Mouse (Mus musculus) liver, embryonic 14.5 days (tissue): ENCODE measurements around the gene Abr. TPM values are rescaled to one million over a fixed set of nuclear protein-coding genes. Genes with fewer than 3 reads are reported as not detected.
A peak's percentile ranks its signal among the peaks of the same experiment; 100 is the strongest.

Source experiments
- ATAC-seq: fragments of 200-750 bp; cut with Nextera tagmentation; 2 replicates; pipeline ENCODE4 v1.8.0; 2017; ENCODE audit warnings: moderate number of reproducible peaks, mild to moderate bottlenecking, moderate library complexity; ENCODE audit not compliant: insufficient read depth
- DNase-seq, 3 experiments: peaks; one replicate each; pipeline ENCODE4 v3.0.0-alpha.2; 2012 to 2013; ENCODE audit warnings: low read depth in 3 of 3, low spot score in 3 of 3
- H3K27ac ChIP-seq: fragments of 300-500 bp; sonication (generic); 2 replicates; pipeline ENCODE4 v1.5.1; 2014; ENCODE audit warnings: moderate library complexity, mild to moderate bottlenecking, control low read depth, inconsistent platforms
- H3K27me3 ChIP-seq: fragments of 300-500 bp; sonication (generic); 2 replicates; pipeline ENCODE4 v1.6.1; 2014; ENCODE audit warnings: mild to moderate bottlenecking, low read length, moderate library complexity; ENCODE audit not compliant: control insufficient read depth, insufficient read depth
- H3K36me3 ChIP-seq: fragments of 300-500 bp; sonication (generic); replicated peaks from 2 replicates; pipeline ENCODE4 v1.6.1; 2014; ENCODE audit warnings: low read depth; ENCODE audit not compliant: control insufficient read depth, insufficient read depth
- H3K4me1 ChIP-seq, 2 experiments: fragments of 200-500 bp in 1 of 2; fragments of 300-500 bp in 1 of 2; sonication (generic) in 1 of 2; replicated peaks; 2 replicates each; pipeline ENCODE4 v1.6.1; 2012 to 2014; ENCODE audit warnings: antibody characterized with exemption in 1 of 2, inconsistent platforms in 1 of 2, low read length in 1 of 2; ENCODE audit not compliant: control insufficient read depth in 2 of 2, insufficient read depth in 2 of 2
- H3K4me2 ChIP-seq: fragments of 300-500 bp; sonication (generic); 2 replicates; pipeline ENCODE4 v1.6.1; 2014; ENCODE audit warnings: low read depth, mild to moderate bottlenecking, control low read depth, moderate library complexity
- H3K4me3 ChIP-seq, 2 experiments: fragments of 200-500 bp in 1 of 2; fragments of 300-500 bp in 1 of 2; sonication (generic) in 1 of 2; 2 replicates each; pipeline ENCODE4 v1.5.1; 2012 to 2014; ENCODE audit warnings: low read depth in 2 of 2, low read length in 2 of 2, mild to moderate bottlenecking in 2 of 2, control low read depth in 1 of 2, inconsistent platforms in 1 of 2, moderate library complexity in 1 of 2; ENCODE audit not compliant: insufficient read depth in 1 of 2
- H3K9ac ChIP-seq: fragments of 300-500 bp; sonication (generic); replicated peaks from 2 replicates; pipeline ENCODE4 v1.6.1; 2014; ENCODE audit warnings: mild to moderate bottlenecking, control low read depth, moderate library complexity
- H3K9me3 ChIP-seq: fragments of 300-500 bp; sonication (generic); 2 replicates; pipeline ENCODE4 v1.6.1; 2016; ENCODE audit warnings: low read length, mixed read lengths; ENCODE audit not compliant: control insufficient read depth
- CTCF ChIP-seq: IDR thresholded peaks from 2 replicates; pipeline ENCODE4 v1.5.1; 2016; ENCODE audit warnings: antibody characterized with exemption, low read depth, control low read depth
- EP300 ChIP-seq: IDR thresholded peaks from 2 replicates; pipeline ENCODE4 v1.6.1; 2016; ENCODE audit warnings: antibody characterized with exemption, low read depth
- WGBS: fragments of 180-500 bp; shearing (Covaris S2); extraction: QIAGEN DNeasy Blood & Tissue Kit; methylation state at CpG from one replicate; pipeline ENCODE4 v1.1.7; 2014; ENCODE audit not compliant: insufficient replicate concordance; 5-methylcytosine and 5-hydroxymethylcytosine counted together
- polyA plus RNA-seq, 2 experiments: library from polyadenylated mRNA; depleted of rRNA in 1 of 2; stranded (reverse) in 1 of 2; unstranded in 1 of 2; fragments of >200 nt; fragmentation: Nextera tagmentation in 1 of 2; extraction: Ambion mirVana in 1 of 2; gene quantifications; 2 replicates each; pipeline versions ENCODE4 v1.2.1 to v1.2.3; 2012 to 2014

Abr gene
- polyA plus RNA-seq, 2 experiments = 2.3 to 3.3 TPM

GRCm38 (mm10) chr11:76495127-76496028 is 126.7 kb downstream of the Abr start:
- no peak for TF ChIP-seq EP300
- no peak for TF ChIP-seq CTCF
- H3K4me3 ChIP-seq = peak overlapping the region; percentile 21 to 53
- ATAC-seq (no peak), DNase-seq (no peak)
- peak overlapping the region; percentile 52 for H3K4me2 ChIP-seq
- H3K9ac ChIP-seq = peak overlapping the region; percentile 18; the same call in 1 of the 2 replicates
- no peaks in the 10 kb centered on the region for H3K36me3 ChIP-seq
- no peaks in the 10 kb centered on the region for H3K9me3 ChIP-seq
- H3K27me3 ChIP-seq = peaks cover 17% of the 10 kb centered on the region
- peaks cover 0 to 3% of the 10 kb centered on the region in 2 experiments; a peak in 2 of 4 replicates for H3K4me1 ChIP-seq
- H3K27ac ChIP-seq = no peak overlapping the region
- WGBS = 14% methylated on average over 19 of the region's 19 CpGs

DNA sequence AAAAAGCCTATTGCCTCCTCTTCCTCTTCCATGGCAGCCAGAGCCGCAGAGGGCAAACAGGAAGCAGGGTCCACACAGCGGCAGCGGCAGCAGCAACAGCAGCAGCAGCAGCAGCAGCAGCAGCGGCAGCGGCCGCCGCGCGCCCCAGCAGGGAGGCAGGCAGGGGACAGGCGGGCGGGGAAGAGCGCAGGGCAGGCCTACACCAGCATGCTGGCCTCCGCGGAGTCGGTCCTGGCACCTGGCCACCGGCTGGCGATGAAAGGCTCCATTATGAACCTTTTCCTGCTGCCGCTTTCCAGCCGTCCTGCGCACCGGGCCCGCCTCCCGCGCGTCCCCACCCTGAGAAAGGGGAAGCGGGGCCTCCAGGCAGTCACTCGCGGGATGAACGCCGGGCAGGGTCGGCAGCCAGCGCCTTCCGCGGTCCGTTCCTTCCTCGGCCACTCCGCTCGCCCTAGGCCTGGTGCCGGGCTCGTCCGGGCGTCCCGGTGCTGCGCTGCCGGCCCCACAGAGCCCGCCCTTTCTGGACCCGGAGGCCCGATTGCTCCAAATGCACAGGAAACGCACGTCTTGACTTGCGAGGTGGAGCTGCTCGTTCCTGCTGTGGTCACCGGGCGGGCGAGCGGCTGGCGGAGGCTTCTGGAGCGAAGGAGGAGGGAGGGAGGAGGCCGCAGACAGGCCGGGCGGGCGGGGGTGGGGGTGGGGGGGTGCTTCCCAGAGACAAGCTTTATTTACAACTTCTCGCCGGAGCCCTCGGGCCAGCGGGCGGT is 127.6 kb downstream of the Abr start:
- H3K27me3 ChIP-seq = peaks cover 17% of the 10 kb centered on the region

DNA sequence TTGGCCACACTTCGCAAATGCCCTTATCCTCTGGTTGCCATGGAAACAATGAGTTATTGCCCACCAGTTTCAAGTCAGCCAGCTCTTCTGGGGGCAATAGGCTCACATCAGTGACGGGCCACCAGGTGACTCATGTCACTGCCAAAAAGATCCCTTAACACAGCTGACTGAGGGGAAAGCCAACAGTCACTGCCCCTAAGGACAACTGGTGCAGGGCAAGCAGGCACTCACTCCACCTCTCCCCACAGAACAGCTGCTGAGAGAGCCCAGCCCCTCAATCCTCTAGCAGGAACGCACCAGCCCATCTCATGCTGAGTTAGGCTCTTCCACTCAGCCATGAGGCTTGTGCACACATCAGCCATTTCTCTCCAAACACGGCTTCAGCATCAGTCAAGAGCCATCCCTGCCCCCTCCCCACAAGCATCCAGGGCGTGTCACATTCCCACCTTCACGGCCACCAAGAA is 128.3 kb downstream of the Abr start:
- peaks cover 0 to 3% of the 10 kb centered on the region in 2 experiments; a peak in 2 of 4 replicates for H3K4me1 ChIP-seq
- ATAC-seq = no peak
- 9% methylated on average over 6 of the region's 6 CpGs for WGBS

More for the DNA sequence above, 127.6 kb downstream of the Abr start:
- Histone ChIP-seq H3K4me1 (peaks cover 0 to 3% of the 10 kb centered on the region in 2 experiments; a peak in 2 of 4 replicates), H3K27ac (no peak overlapping the region), H3K9ac (peak overlapping the region; percentile 18; the same call in 1 of the 2 replicates), H3K4me2 (peak overlapping the region; percentile 52), H3K4me3 (peak overlapping the region; percentile 44 to 53), H3K9me3 (no peaks in the 10 kb centered on the region), H3K36me3 (no peaks in the 10 kb centered on the region)
- no peak for ATAC-seq
- WGBS = under 1% methylated on average over 59 of the region's 67 CpGs
- no peak for DNase-seq
- TF ChIP-seq EP300 = no peak
- TF ChIP-seq CTCF = no peak

GRCm38 (mm10) chr11:76493167-76493566 is 128.9 kb downstream of the Abr start:
- no peak for TF ChIP-seq CTCF
- TF ChIP-seq EP300 = no peak
- Histone ChIP-seq H3K4me2 (no peak overlapping the region), H3K9me3 (no peaks in the 10 kb centered on the region), H3K9ac (no peak overlapping the region), H3K27ac (no peak overlapping the region), H3K36me3 (no peaks in the 10 kb centered on the region), H3K4me3 (no peak overlapping the region), H3K4me1 (peaks cover 0 to 3% of the 10 kb centered on the region in 2 experiments; a peak in 2 of 4 replicates), H3K27me3 (peaks cover 17% of the 10 kb centered on the region)
- WGBS = 52% methylated on average over 4 of the region's 4 CpGs
- ATAC-seq = no peak
- DNase-seq = no peak

More for the DNA sequence above, 128.3 kb downstream of the Abr start:
- Histone ChIP-seq H3K36me3 (no peaks in the 10 kb centered on the region), H3K4me2 (peak overlapping the region; percentile 52), H3K4me3 (peak overlapping the region; percentile 44 to 53), H3K9ac (no peak overlapping the region), H3K27me3 (peaks cover 17% of the 10 kb centered on the region), H3K27ac (no peak overlapping the region), H3K9me3 (no peaks in the 10 kb centered on the region)
- no peak for DNase-seq
- no peak for TF ChIP-seq EP300
- TF ChIP-seq CTCF = no peak

- Histone ChIP-seq H3K4me1 (peaks cover 0 to 3% of the 10 kb centered on the region in 2 experiments; a peak in 2 of 4 replicates), H3K9me3 (no peaks in the 10 kb centered on the region), H3K36me3 (no peaks in the 10 kb centered on the region), H3K4me2 (no peak overlapping the region), H3K9ac (no peak overlapping the region), H3K27ac (no peak overlapping the region), H3K27me3 (peaks cover 17% of the 10 kb centered on the region), H3K4me3 (no peak overlapping the region)
- WGBS = 78% methylated on average over 9 of the region's 9 CpGs
- TF ChIP-seq EP300 (no peak), CTCF (no peak)
- ATAC-seq (no peak), DNase-seq (no peak)
Measured at GRCm38 (mm10) chr11:76491817-76492216, 130.3 kb downstream of the Abr start.
